Mouse (Mus musculus) cerebellum, adult 11-12 months (tissue): Measurements from ENCODE around the gene Spata31d1d.
A peak's percentile ranks its signal among the peaks of the same experiment; 100 is the strongest.
"Not testable (repeated sequence)": the region's sequence is repeated elsewhere in the genome, so short reads cannot be mapped to it uniquely, and the experiment has no call there.

ENCODE experiments used
- DNase-seq: peaks from one replicate; pipeline ENCODE4 v3.0.0; 2022

Gene Spata31d1d

DNA sequence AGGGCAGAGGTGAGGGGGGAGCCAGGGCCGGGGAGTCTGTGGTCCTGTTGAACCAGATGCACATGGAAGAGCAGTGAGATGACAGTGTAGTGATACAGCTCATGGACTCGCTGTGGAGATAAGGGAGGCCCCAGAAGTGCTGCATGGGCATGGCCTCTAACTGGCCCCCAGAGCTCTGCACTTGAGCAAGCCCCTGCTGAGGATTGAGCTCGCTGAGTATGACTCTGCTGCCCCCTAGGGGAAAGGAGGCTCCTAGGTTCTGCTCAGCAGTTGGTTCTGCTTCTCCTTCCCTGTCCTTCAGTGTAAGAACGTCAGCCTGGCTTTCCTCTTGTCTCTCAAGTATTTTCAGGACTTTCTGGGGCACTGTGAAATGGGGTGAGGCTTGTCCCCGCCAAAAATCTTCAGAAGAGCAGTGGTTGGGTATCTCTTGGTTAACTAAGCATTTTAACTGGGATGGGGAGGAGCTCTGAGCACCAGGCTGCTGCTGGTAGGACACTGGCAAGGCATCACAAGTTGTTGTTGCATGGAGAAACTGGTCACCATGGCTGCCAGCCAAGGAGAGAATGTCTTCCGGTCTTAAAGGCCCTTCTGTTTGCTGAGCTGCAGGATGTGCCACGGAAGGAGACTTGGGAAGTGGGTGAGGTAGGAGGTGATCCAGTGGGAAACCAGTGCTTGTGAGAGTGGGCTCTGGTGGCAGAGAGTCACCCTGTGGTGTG, 3.0 kb downstream of the Spata31d1d start:
- DNase-seq = peak; percentile 80

DNA sequence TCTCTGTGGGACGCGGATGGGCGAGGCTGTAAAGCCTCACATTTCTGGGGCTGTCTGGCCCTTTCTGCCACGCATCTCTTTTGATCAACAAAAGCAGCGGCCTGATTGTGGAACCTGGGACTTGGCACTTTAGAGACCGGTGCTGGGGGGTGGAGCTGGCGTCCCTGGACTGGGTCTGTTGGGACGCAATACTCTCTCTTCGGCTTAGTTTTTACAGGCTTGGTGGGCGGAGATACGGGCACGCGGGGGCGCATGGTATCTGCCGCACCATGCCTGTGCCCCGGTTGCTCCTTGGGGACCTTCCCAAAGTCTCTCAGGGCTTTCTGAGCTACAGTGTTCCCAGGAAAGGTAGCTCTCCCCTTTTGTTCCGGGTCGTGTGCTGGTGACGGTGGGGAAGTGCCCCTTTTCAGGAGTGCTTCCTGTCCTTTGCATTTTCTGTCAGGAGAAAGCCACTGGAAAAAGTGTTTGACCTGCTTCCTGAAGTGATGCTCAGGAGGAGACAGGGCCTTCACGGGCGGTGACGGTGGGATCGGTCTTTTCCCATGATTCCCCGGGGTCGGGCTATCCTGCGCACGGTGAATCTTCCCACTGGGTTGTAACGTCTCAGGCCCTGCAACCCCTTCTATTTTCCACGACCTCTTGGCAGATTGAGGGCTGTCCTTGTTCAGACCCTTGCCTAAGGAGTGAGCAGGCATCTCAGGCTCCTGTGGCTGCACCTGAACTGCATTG, 5.2 kb downstream of the Spata31d1d start:
- DNase-seq = no peak

DNA sequence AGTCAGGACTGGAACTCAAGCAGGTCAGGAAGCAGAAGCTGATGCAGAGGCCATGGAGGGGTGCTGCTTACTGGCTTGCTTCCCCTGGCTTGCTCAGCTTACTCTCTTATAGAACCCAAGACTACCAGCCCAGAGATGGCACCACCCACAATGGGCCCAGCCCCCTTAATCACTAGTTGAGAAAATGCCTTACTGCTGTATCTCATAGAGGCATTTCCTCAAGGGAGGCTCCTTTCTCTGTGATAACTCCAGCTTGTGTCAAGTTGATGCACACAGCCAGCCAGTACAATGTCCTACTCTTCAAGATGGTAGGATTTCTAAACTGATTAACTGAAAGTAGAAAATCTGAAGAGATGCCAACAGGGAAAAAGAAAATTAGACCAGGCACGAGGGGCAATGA, 9.5 kb downstream of the Spata31d1d start:
- not testable (repeated sequence) for DNase-seq

DNA sequence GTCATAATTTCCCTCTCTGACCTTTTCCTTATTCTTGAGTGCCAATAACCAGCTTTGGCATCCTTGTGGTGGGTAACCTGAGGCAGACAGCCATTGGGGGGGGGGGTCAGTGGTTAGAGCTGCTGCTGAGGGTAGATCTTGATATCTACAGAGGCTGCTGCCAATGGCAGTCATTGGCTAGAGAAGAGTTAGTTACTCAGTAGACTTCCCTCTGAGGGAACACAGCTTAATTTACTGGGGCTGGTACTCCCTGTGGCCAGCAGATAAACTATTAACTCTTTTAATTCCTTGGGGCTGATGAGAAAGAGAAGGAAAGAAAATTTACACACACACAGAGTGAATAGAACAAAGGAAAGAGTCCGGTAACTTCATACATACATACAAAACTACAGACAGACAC, 12.1 kb downstream of the Spata31d1d start:
- no peak for DNase-seq

DNA sequence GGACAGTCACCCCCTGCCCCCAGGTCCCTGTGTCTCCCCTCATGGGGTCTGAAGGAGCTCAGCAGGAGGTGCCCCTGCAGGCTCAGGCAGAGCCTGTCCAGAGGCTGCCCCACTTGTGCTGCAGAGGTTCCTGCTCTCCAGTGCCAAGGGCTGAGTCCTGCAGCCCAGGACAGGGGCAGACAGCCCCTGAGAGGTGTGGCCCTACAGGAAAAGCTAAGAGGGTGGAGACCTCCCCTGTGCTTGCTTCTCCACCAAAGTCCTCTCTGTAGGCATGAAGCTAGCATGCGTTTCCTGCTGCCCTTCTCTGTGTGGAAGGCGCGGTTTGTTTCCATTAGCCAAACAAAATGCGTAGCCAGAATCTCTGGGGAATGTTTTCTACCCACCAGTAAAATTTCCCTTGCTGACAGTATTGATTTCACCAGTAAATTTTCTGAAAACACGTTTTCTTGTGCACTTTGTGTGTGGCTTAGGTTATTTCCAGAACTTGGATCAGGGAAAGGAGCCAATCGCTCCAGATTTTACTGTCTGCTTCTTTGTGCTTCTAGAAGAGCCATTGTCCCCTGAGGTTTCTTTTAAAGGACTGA, 12.6 kb downstream of the Spata31d1d start:
- DNase-seq = not testable (repeated sequence)

DNA sequence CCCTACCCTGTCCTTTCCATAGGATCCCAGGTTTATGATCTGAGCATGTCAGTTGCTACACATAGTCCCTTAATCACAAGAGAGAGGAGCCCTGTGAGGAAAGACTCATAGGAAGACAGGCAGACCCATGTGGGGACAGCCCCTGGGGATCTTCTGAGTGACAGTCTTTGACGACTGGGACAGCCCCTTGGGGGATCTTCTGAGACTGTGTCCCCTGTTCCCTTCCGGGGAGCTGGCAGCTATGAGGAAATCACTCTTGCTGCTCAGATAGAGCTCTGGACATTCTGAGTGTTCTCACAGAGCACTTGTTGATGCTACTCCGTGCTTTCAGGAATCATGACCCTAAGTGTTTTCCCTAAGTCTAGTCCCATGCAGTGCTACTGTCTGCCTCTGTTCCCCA, 17.8 kb downstream of the Spata31d1d start:
- no peak for DNase-seq

DNA sequence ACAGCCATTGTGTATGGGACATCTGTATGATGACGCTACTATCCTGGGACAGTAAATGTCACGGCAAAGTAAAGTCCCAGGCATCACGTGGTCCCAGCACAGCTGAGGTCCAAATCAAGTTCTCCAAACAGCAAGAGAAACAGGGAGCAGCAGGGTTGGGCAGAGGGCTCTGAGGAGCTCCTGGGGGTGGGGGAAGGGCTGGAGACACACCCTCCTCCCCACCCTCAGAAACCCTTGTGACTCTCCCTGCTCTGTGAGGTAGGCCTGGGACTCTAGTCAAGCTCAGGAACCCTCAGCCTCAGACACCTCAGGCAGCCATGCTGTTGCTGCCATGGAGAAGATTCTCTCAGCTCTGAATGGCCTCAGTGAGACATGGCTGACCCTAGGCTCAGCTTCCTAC, 19.6 kb downstream of the Spata31d1d start, which contains the start of gene Spata31d1b:
Spata31d1b (plus strand) TSS at position 301 of the 400 bp plus-strand sequence.
- not testable (repeated sequence) for DNase-seq

DNA sequence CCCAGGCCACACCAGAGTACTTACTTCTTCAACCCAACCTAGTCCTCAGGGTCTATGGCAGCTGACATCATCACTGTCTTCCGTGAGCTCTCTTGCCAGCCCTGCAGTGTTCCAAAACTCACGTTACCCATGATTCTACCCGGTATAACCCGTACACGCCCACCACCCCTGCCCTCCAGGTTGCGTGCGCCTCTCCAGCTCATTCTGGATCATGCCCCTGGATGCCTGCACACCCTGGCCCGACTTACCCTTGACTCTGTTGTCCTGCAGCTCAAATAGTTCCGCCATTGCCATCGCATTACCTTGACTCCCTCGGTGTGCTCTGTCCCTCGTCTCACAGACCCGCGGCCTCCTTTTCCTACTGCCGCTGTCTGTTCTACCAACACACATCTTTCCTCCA, 21.3 kb downstream of the Spata31d1d start, which contains the start of gene Spata31d1a:
Spata31d1a (minus strand) TSS at position 101 of the 400 bp plus-strand sequence.
- no peak for DNase-seq

DNA sequence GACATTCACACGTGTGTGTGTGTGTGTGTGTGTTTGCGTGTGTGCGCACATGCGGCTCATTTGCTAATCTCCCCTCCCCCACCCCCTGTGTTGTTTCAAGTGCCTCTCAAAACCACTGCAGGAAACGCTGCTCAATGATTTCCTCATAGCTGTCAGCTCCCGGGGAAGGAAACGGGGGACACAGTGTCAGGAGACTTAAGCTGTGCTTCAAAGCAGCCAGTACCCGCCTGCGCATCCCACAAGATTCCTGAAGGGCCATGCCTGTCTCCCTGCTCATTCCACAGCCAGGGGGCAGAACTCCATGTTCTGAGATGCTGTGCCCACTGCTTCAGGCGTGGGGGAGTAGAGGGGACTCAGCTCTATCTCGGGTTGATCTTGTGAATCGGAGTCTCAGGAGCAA, 27.0 kb downstream of the Spata31d1d start:
- DNase-seq = no peak

DNA sequence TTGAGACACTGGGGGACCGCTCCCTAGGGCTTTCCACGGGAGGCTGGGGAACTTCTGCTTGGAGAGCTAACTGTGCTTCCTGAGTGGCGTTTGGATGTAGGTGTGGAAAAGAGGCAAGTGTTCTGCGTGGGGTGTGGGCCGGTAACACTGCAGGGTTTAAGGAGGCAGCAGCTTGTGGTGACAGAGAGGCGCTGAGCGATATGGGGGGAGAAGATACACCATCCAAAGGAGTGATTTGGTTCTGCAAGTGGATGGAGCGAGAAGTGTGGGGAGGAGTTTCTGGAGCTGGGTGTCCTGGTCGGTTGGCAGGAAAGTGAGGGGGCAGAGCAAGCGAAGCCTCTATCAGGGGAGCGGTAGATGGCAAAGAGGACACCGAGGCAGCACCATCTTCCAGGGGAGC, 28.0 kb downstream of the Spata31d1d start:
- no peak for DNase-seq

DNA sequence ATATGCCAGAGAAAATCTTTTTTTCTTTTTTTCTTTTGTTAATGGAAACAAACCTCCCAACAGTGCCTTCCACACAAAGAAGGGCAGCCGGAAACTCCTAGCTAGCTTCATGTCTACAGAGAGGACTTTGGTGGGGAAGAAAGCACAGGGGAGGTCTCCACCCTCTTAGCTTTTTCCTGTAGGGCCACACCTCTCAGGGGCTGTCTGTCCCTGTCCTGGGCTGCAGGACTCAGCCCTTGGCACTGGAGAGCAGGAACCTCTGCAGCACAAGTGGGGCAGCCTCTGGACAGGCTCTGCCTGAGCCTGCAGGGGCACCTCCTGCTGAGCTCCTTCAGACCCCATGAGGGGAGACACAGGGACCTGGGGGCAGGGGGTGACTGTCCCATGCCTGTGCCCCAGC, 31.4 kb downstream of the Spata31d1d start:
- DNase-seq = not testable (repeated sequence)

DNA sequence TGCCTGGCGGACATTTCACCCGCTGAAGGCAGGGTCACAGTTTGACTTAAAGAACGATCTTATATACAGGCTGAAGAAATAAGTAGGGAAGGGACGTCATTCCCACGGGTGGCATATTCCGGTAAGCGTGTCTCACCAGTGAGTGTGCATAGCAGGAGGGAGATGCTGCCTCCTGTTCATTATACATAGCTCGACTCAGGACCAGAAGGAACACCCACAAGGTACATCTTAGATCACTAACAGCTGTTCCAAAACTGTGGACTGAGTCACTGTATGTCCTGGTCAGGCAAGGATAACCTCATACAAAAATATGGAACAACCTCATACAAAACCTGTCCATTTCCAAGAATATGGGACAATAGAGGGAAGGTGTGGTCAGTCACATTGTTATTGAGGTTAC, 32.4 kb downstream of the Spata31d1d start:
- no peak for DNase-seq

DNA sequence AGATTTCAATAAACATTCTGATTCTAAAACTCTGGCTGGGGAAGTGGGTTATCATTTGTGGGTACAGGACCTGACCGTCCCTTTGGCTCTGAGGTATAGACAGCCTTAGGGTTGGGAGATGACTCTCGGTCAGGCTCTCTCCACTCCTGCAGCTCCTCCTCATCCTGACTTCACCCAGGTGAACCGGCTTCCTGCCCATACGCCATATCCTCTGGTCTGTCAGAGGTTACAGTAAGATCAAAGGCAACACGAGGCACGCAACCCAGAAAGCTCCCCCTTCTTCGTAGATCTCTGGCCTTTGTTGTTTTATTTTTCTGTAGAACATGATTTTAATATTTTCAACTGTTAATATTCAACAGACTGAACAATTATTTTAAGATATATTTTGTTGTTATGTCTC, 35.8 kb downstream of the Spata31d1d start:
- DNase-seq = no peak

DNA sequence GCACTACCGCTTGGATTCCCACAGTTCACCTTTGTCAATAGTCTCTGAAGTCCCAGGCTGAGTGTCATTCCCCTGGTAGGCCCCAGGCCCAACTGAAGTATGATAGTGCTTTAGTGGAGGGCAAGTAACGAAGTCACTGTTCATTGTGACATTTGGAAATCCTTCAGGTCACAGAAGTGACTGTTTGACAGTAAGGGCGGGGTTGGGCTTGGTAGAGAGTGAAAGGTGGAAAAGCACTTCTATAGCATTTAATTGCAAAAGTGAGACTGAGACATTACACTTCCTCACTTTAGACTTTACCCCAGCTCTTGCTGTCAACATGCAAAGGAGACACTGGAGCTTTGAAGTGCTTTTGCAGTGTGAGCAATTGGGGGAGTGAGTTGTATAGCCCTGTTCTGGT, 37.5 kb downstream of the Spata31d1d start, which contains the start of gene 4921517D22Rik:
4921517D22Rik (minus strand) TSS at position 101 of the 400 bp plus-strand sequence.
- no peak for DNase-seq

DNA sequence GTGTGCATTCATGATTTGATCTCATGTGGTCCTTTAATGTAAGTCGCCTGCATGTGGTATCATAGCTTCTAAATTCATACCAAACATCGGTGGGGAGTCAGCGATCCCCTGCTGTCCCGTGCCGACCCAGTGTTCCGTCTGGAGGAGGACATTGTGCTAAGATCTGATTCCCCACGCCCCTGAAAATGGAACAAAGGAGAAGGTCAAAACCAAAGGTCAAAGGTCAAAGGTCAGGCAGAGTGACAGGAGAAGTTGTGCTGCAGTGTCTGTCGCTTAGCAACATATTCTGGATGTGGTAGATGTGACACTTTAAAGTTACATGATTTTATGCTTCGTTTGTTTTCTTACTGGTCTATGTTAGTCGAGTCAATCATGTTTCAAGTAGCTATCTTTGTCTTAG, 40.1 kb downstream of the Spata31d1d start:
- no peak for DNase-seq

DNA sequence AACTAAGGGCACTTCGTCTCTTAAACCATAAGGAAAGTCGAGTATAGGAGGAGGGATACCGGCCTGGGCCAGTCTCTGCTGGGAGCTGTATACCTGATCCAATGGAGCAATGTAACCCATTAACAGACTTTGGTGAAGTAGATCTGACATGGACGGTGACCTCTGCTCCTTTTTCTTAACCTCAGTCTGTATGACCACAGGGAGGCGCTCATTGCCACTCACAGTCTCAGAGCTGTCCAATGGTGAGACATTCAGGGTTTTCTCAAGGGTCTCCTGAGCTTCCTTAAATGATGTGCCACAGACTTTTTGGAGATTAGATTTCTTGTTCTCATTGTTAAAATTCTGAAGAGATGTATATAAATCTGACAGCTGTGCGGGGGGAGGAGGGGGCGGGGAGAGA, 41.0 kb downstream of the Spata31d1d start:
- DNase-seq = no peak

DNA sequence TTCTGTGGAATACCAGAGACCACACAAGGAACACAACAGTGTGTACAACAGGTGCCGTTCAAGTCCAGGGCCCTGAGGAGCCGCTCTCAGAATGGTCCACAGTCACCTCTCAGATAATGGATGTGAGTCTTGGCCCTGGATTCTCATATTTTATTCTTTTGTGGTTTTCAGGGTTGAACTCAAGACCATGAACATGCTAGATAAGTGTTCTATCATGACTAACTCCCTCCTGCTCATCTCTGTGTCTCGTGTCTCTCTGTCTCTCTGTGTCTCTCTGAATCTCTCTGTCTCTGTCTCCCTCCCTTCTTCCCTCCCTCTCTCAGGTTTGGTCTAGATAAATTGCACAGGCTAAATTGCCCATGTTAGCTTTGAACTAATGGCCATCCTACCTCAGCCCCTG, 41.7 kb downstream of the Spata31d1d start:
- no peak for DNase-seq

DNA sequence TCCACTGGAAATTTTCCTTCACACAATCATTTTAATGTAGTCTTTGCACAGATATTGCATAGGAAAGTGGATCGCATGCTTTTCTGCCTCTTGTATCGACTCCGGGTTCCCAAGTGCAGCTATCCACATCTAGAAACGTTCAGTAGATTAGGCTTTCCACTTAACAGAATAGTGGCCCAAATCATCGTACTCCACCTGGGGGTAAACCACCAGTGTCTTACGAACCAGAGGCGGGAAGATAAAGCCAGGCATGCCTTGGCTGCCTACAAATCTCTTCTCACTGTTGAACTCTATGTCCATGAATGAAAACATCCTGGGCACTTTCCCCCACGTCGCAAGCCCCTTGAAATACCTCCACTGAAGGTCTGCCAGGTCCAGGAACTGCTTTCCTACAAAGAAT, 42.2 kb downstream of the Spata31d1d start:
- no peak for DNase-seq

DNA sequence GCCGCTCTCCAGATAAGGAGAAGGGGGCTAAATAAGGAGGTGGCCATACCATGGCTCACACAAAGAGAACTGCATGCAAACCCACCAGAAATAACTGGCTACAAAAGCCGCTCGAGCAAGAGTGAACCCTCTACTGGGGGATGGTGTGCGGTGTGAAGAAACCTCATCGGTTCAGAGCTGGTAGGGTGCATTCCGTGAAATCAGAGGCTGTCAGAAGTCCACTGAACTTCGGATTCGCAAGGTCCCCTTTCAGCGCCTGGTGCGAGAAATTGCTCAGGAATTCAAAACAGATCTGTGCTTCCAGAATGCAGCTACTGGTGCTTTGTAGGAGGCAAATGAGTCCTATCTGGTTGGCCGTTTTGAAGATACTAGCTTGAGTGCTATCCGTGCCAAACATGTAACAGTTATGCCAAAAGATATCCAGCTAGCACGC, 43.2 kb downstream of the Spata31d1d start:
- peak; percentile 34 for DNase-seq

DNA sequence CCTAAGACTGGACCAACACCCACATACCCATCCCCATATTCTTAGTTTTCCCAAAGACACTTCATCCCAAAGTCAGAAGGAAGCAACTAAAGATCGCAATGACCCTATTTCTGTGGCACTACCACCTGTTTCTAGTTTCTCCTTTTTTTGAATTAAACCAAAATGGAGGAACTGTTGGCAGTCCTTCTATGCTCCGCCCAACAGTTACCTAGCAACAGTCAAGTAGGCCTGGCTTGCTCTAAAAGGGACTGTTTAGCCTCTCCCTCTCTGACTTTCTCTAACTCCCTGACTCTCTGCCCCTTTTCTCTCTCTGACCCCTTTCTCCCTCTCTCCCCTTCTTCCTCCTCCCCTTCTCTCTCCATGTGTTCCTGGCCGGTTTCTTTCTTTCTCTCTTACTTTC, 46.3 kb downstream of the Spata31d1d start:
- no peak for DNase-seq

DNA sequence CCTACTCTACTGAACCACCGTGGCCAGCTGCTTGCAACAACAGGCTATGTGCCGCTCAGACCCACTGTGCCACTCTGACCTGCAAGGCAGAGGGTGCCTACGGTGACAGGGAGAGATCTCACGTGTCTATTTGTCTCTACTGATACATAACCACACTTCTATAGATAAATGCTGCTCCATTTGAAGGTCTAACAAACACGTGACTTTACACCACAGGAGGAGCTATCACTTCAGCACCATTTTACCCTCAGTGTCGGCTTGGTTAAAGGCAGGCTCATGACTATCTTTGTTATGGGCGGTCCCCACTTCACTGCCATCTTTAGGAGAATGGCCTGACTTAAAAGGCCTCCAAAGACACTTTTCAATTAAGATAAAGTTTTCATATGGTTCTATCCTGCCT, 48.9 kb downstream of the Spata31d1d start:
- no peak for DNase-seq

DNA sequence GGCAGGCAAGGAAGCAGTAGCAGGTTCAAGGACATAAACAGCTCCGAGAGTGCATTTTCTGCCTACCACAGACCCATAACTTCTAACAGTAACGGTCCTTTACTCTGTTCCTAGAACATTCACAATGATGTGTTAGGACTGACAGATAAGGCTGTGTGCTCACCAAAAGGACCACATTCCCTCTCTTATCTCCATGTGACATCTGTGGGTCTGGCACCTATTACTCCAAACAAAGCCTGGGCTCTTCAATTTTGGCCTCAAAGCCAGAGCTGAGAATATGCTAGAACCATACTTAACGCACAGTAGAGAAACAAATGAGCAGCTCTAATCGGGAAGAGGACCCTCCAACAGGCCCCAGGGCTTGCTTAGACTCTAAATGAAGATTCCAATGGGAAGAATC, 51.6 kb downstream of the Spata31d1d start:
- DNase-seq = no peak

DNA sequence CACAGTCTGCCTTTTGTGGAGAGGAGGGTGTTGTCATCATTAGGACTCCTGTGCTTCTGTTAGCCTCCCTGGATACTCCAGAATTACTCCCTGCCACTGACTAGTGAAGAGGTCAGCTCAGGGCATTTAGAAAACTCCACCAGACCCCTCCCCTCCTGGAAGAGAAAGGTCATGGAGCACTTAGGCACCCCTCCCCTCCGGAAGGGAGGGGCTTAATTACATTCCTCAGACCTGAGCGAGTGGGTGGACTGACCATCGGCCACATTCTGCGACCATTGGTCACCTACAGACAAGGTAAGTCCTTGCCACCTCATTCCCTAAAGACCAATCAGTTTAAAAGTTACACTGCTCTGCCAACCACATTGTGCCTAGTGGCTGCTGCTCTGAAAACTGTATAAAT, 52.2 kb downstream of the Spata31d1d start:
- DNase-seq = no peak
